Mouse (Mus musculus): ENCODE results near the gene Gap43. TPM values are rescaled to one million over a fixed set of nuclear protein-coding genes. Genes with fewer than 3 reads are reported as not detected.
"Not testable (repeated sequence)": the region's sequence is repeated elsewhere in the genome, so short reads cannot be mapped to it uniquely, and the experiment has no call there.

The Gap43 gene
- polyA plus RNA-seq (2016; fragmentation: Nextera tagmentation; extraction: Ambion mirVana), result 26.8 and 29.7 TPM in 2 replicates

- peaks cover 40% of the 10 kb centered on the region for H3K4me1 ChIP-seq (replicated peaks)
- no peaks in the 10 kb centered on the region for H3K9me3 ChIP-seq
- no peak within 1 kb of the TSS; the same call in 1 of the 2 replicates for H3K9ac ChIP-seq (replicated peaks)
- H3K4me2 ChIP-seq, result peak within 1 kb of the TSS; percentile 81
- H3K4me3 ChIP-seq (replicated peaks), result peak within 1 kb of the TSS; percentile 40
- H3K27me3 ChIP-seq, result peaks cover 2% of the 10 kb centered on the region; the same call in 1 of the 2 replicates
- 0 out of 2 replicates have a peak within 1 kb of the TSS, but pooled peaks have one; percentile 53 for H3K27ac ChIP-seq
- WGBS, result under 1% methylated on average over 18 of the region's 18 CpGs
- H3K36me3 ChIP-seq, result no peaks in the 10 kb centered on the region
- ATAC-seq (ENCODE audit: insufficient number of reproducible peaks, insufficient read depth, low FRiP score, low TSS enrichment, low read depth), result peak; percentile 82; the same call in 1 of the 2 replicates
These were observed at the start of gene Gap43 for GRCm38 (mm10) chr16:42340021-42340768. Gene Gap43, minus strand, starts transcription at chr16:42340651.

- Histone ChIP-seq H3K4me1 (replicated peaks) (no peaks in the 10 kb centered on the region), H3K9ac (replicated peaks) (no peak overlapping the region), H3K27ac (no peak overlapping the region), H3K27me3 (no peaks in the 10 kb centered on the region), H3K36me3 (no peaks in the 10 kb centered on the region), H3K4me3 (replicated peaks) (no peak overlapping the region), H3K4me2 (no peak overlapping the region), H3K9me3 (no peaks in the 10 kb centered on the region)
- WGBS, result 60% methylated on average over 4 of the region's 4 CpGs
- no peak for ATAC-seq (ENCODE audit: insufficient number of reproducible peaks, insufficient read depth, low FRiP score, low TSS enrichment, low read depth)
These were observed 40.9 kb upstream of the Gap43 start for GRCm38 (mm10) chr16:42381328-42381838.

- Histone ChIP-seq H3K4me2 (no peak overlapping the region), H3K27ac (no peak overlapping the region), H3K4me1 (replicated peaks) (no peaks in the 10 kb centered on the region), H3K9ac (replicated peaks) (no peak overlapping the region), H3K4me3 (replicated peaks) (no peak overlapping the region), H3K9me3 (no peaks in the 10 kb centered on the region), H3K36me3 (no peaks in the 10 kb centered on the region), H3K27me3 (no peaks in the 10 kb centered on the region)
- ATAC-seq (ENCODE audit: insufficient number of reproducible peaks, insufficient read depth, low FRiP score, low TSS enrichment, low read depth), result no peak
- 71% methylated on average over 3 of the region's 3 CpGs for WGBS
These were observed 40.2 kb upstream of the Gap43 start for GRCm38 (mm10) chr16:42380641-42381040.

- Histone ChIP-seq H3K4me1 (replicated peaks) (no peaks in the 10 kb centered on the region), H3K9ac (replicated peaks) (no peak overlapping the region), H3K36me3 (no peaks in the 10 kb centered on the region), H3K4me3 (replicated peaks) (no peak overlapping the region), H3K27me3 (no peaks in the 10 kb centered on the region), H3K4me2 (no peak overlapping the region), H3K9me3 (no peaks in the 10 kb centered on the region), H3K27ac (no peak overlapping the region)
- WGBS, result 86% methylated on average over 6 of the region's 6 CpGs
- no peak for ATAC-seq (ENCODE audit: insufficient number of reproducible peaks, insufficient read depth, low FRiP score, low TSS enrichment, low read depth)
These were observed 29.7 kb upstream of the Gap43 start for GRCm38 (mm10) chr16:42370148-42370547.

- no peak overlapping the region for H3K4me2 ChIP-seq
- no peak for ATAC-seq (ENCODE audit: insufficient number of reproducible peaks, insufficient read depth, low FRiP score, low TSS enrichment, low read depth)
- H3K27ac ChIP-seq, result no peak overlapping the region
- no peak overlapping the region for H3K4me3 ChIP-seq (replicated peaks)
- no peaks in the 10 kb centered on the region for H3K4me1 ChIP-seq (replicated peaks)
- 84% methylated on average over 6 of the region's 6 CpGs for WGBS
- no peaks in the 10 kb centered on the region for H3K36me3 ChIP-seq
- no peak overlapping the region for H3K9ac ChIP-seq (replicated peaks)
- no peaks in the 10 kb centered on the region for H3K9me3 ChIP-seq
- H3K27me3 ChIP-seq, result no peaks in the 10 kb centered on the region
These were observed 28.9 kb upstream of the Gap43 start for GRCm38 (mm10) chr16:42369346-42369745.

GRCm38 (mm10) chr16:42360061-42360460, 19.6 kb upstream of the Gap43 start:
- Histone ChIP-seq H3K4me2 (no peak overlapping the region), H3K9ac (replicated peaks) (no peak overlapping the region), H3K27me3 (no peaks in the 10 kb centered on the region), H3K4me1 (replicated peaks) (no peaks in the 10 kb centered on the region), H3K36me3 (no peaks in the 10 kb centered on the region), H3K9me3 (no peaks in the 10 kb centered on the region), H3K4me3 (replicated peaks) (no peak overlapping the region), H3K27ac (no peak overlapping the region)
- WGBS, result 91% methylated on average over 4 of the region's 4 CpGs
- ATAC-seq (ENCODE audit: insufficient number of reproducible peaks, insufficient read depth, low FRiP score, low TSS enrichment, low read depth), result no peak

GRCm38 (mm10) chr16:42358058-42358457, 17.6 kb upstream of the Gap43 start:
- Histone ChIP-seq H3K9me3 (no peaks in the 10 kb centered on the region), H3K9ac (replicated peaks) (no peak overlapping the region), H3K4me3 (replicated peaks) (no peak overlapping the region), H3K27me3 (no peaks in the 10 kb centered on the region), H3K4me2 (no peak overlapping the region), H3K4me1 (replicated peaks) (no peaks in the 10 kb centered on the region), H3K36me3 (no peaks in the 10 kb centered on the region), H3K27ac (no peak overlapping the region)
- WGBS, result 86% methylated on average over 4 of the region's 4 CpGs
- ATAC-seq (ENCODE audit: insufficient number of reproducible peaks, insufficient read depth, low FRiP score, low TSS enrichment, low read depth), result no peak

- Histone ChIP-seq H3K9me3 (no peaks in the 10 kb centered on the region), H3K9ac (replicated peaks) (no peak overlapping the region), H3K4me3 (replicated peaks) (no peak overlapping the region), H3K36me3 (no peaks in the 10 kb centered on the region), H3K4me2 (no peak overlapping the region), H3K4me1 (replicated peaks) (no peaks in the 10 kb centered on the region), H3K27ac (no peak overlapping the region), H3K27me3 (no peaks in the 10 kb centered on the region)
- 82% methylated on average over 2 of the region's 2 CpGs for WGBS
- ATAC-seq (ENCODE audit: insufficient number of reproducible peaks, insufficient read depth, low FRiP score, low TSS enrichment, low read depth), result no peak
These were observed 9.6 kb upstream of the Gap43 start for GRCm38 (mm10) chr16:42350076-42350475.

GRCm38 (mm10) chr16:42340865-42341264, 414 bp upstream of the Gap43 start:
- 4% methylated on average over 2 of the region's 3 CpGs for WGBS
- H3K27me3 ChIP-seq; H3K36me3 ChIP-seq; H3K9me3 ChIP-seq; H3K27ac ChIP-seq; H3K9ac ChIP-seq (replicated peaks): not testable (repeated sequence)
- Histone ChIP-seq H3K4me3 (replicated peaks) (peak overlapping the region; percentile 40; the same call in 1 of the 2 replicates), H3K4me2 (peak overlapping the region; percentile 81), H3K4me1 (replicated peaks) (peaks cover 40% of the 10 kb centered on the region)
- peak; percentile 73 for ATAC-seq (ENCODE audit: insufficient number of reproducible peaks, insufficient read depth, low FRiP score, low TSS enrichment, low read depth)

GRCm38 (mm10) chr16:42339512-42339911, 939 bp downstream of the Gap43 start:
- Histone ChIP-seq H3K27ac (no peak overlapping the region), H3K36me3 (no peaks in the 10 kb centered on the region), H3K9me3 (no peaks in the 10 kb centered on the region), H3K4me2 (peak overlapping the region; percentile 81), H3K9ac (replicated peaks) (no peak overlapping the region; the same call in 1 of the 2 replicates), H3K4me3 (replicated peaks) (peak overlapping the region; percentile 40), H3K4me1 (replicated peaks) (peaks cover 40% of the 10 kb centered on the region), H3K27me3 (peaks cover 2% of the 10 kb centered on the region; the same call in 1 of the 2 replicates)
- ATAC-seq (ENCODE audit: insufficient number of reproducible peaks, insufficient read depth, low FRiP score, low TSS enrichment, low read depth), result no peak
- under 1% methylated on average over 10 of the region's 10 CpGs for WGBS

- peak overlapping the region; percentile 81 for H3K4me2 ChIP-seq
- H3K4me3 ChIP-seq (replicated peaks), result peak overlapping the region; percentile 40
- peaks cover 2% of the 10 kb centered on the region; the same call in 1 of the 2 replicates for H3K27me3 ChIP-seq
- peaks cover 40% of the 10 kb centered on the region for H3K4me1 ChIP-seq (replicated peaks)
- no peaks in the 10 kb centered on the region for H3K9me3 ChIP-seq
- H3K27ac ChIP-seq, result no peak overlapping the region
- 4% methylated on average over 4 of the region's 4 CpGs for WGBS
- H3K36me3 ChIP-seq, result no peaks in the 10 kb centered on the region
- no peak for ATAC-seq (ENCODE audit: insufficient number of reproducible peaks, insufficient read depth, low FRiP score, low TSS enrichment, low read depth)
- no peak overlapping the region for H3K9ac ChIP-seq (replicated peaks)
These were observed 1.5 kb downstream of the Gap43 start for GRCm38 (mm10) chr16:42338987-42339386.
